Mouse (Mus musculus): ENCODE results near the gene Gm21719.
"Not testable (repeated sequence)": the region's sequence is repeated elsewhere in the genome, so short reads cannot be mapped to it uniquely, and the experiment has no call there.

Gm21719 gene

DNA sequence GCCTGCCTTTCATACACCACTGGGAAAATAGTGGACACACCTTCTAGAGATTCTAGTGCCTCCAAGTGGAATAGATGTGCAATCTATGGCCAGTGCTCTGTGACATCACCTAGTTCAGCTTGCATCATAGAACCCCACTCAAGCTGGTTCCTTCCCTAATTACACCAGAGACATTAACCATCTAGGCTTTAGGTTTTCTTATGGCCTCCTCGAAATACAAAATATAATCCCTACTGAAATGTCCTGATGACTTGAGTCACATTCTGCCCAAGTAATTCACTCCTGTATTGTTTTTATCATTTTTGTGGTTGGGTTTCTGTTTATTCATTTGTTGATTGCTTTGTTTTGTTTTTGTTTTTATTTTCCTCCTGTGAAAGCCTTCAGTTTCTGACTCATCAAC is at the start of gene Gm21719:
TSS of gene Gm21719 (minus strand) at position 101 of the 400 bp plus-strand sequence.
- in situ Hi-C loops (cut with MboI, MseI) = not testable (repeated sequence)
